Mouse (Mus musculus) liver, postnatal 0 days (tissue): ENCODE results near the gene Pxmp4. TPM values are rescaled to one million over a fixed set of nuclear protein-coding genes. Genes with fewer than 3 reads are reported as not detected.
A peak's percentile ranks its signal among the peaks of the same experiment; 100 is the strongest.

Source experiments
- ATAC-seq: fragments of 200-750 bp; cut with Nextera tagmentation; 2 replicates; pipeline ENCODE4 v1.8.0; 2017; ENCODE audit warnings: mild to moderate bottlenecking, moderate library complexity
- DNase-seq: peaks from one replicate; pipeline ENCODE4 v3.0.0-alpha.2; 2016
- H3K27ac ChIP-seq: fragments of 300-500 bp; sonication (generic); 2 replicates; pipeline ENCODE4 v1.5.1; 2014; ENCODE audit warnings: antibody characterized with exemption, moderate library complexity, mild to moderate bottlenecking, low read depth
- H3K27me3 ChIP-seq: fragments of 300-500 bp; sonication (generic); 2 replicates; pipeline ENCODE4 v1.6.1; 2014; ENCODE audit warnings: low read length, control low read depth, mixed read lengths; ENCODE audit not compliant: insufficient read depth
- H3K36me3 ChIP-seq: fragments of 300-500 bp; sonication (generic); replicated peaks from 2 replicates; pipeline ENCODE4 v1.6.1; 2014; ENCODE audit warnings: mild to moderate bottlenecking, control low read depth, low read length, moderate library complexity, mixed read lengths; ENCODE audit not compliant: insufficient read depth
- H3K4me1 ChIP-seq: fragments of 300-500 bp; sonication (generic); 2 replicates; pipeline ENCODE4 v1.6.1; 2014; ENCODE audit warnings: antibody characterized with exemption, mild to moderate bottlenecking, control low read depth; ENCODE audit not compliant: insufficient read depth
- H3K4me2 ChIP-seq: fragments of 300-500 bp; sonication (generic); 2 replicates; pipeline ENCODE4 v1.6.1; 2014; ENCODE audit warnings: low read depth, mild to moderate bottlenecking, low read length, moderate library complexity, mixed read lengths
- H3K4me3 ChIP-seq: fragments of 300-500 bp; sonication (generic); 2 replicates; pipeline ENCODE4 v1.5.1; 2014; ENCODE audit warnings: low read depth, low read length
- H3K9ac ChIP-seq: fragments of 300-500 bp; sonication (generic); replicated peaks from 2 replicates; pipeline ENCODE4 v1.6.1; 2014; ENCODE audit warnings: mild to moderate bottlenecking, moderate library complexity
- H3K9me3 ChIP-seq: fragments of 300-500 bp; sonication (generic); 2 replicates; pipeline ENCODE4 v1.6.1; 2016; ENCODE audit warnings: mild to moderate bottlenecking, control low read depth, low read length, mixed read lengths
- CTCF ChIP-seq: sonication (generic); IDR thresholded peaks from 2 replicates; pipeline ENCODE4 v1.5.1; 2016; ENCODE audit warnings: antibody characterized with exemption, low read depth
- EP300 ChIP-seq: IDR thresholded peaks from 2 replicates; pipeline ENCODE4 v1.6.1; 2016; ENCODE audit warnings: antibody characterized with exemption, low read depth, mild to moderate bottlenecking
- WGBS: fragments of 180-500 bp; shearing (Covaris S2); extraction: QIAGEN DNeasy Blood & Tissue Kit; methylation state at CpG from one replicate; pipeline ENCODE4 v1.1.7; 2014; ENCODE audit not compliant: insufficient replicate concordance; 5-methylcytosine and 5-hydroxymethylcytosine counted together
- polyA plus RNA-seq: library from polyadenylated mRNA; unstranded; fragments of >200 nt; fragmentation: Nextera tagmentation; extraction: Ambion mirVana; gene quantifications from 2 replicates; pipeline ENCODE4 v1.2.1, GENCODE M21; 2015

Pxmp4 gene
- polyA plus RNA-seq, 1 experiment from 2014 or later, result 68.5 TPM

GRCm38 (mm10) chr2:154593025-154593424 lies 10.5 kb downstream of the Pxmp4 start:
- Histone ChIP-seq H3K36me3 (peaks cover 33% of the 10 kb centered on the region), H3K4me1 (peaks cover 2% of the 10 kb centered on the region; the same call in 1 of the 2 replicates), H3K9me3 (no peaks in the 10 kb centered on the region), H3K4me2 (no peak overlapping the region), H3K4me3 (no peak overlapping the region), H3K9ac (no peak overlapping the region), H3K27me3 (no peaks in the 10 kb centered on the region), H3K27ac (no peak overlapping the region)
- no peak for DNase-seq
- ATAC-seq, result peak; percentile 53
- WGBS, result 70% methylated on average over 3 of the region's 3 CpGs
- TF ChIP-seq EP300 (no peak), CTCF (peak; percentile 85)

GRCm38 (mm10) chr2:154591239-154591638 lies 12.3 kb downstream of the Pxmp4 start:
- ATAC-seq, result no peak
- Histone ChIP-seq H3K4me2 (no peak overlapping the region), H3K4me3 (no peak overlapping the region), H3K27ac (no peak overlapping the region), H3K4me1 (no peaks in the 10 kb centered on the region), H3K36me3 (peaks cover 48% of the 10 kb centered on the region), H3K9me3 (no peaks in the 10 kb centered on the region), H3K9ac (no peak overlapping the region), H3K27me3 (no peaks in the 10 kb centered on the region)
- WGBS, result 75% methylated on average over 3 of the region's 3 CpGs
- TF ChIP-seq CTCF, result no peak
- DNase-seq, result no peak

GRCm38 (mm10) chr2:154589051-154589450 lies 14.5 kb downstream of the Pxmp4 start:
- Histone ChIP-seq H3K27ac (no peak overlapping the region), H3K36me3 (peaks cover 35% of the 10 kb centered on the region), H3K9me3 (no peaks in the 10 kb centered on the region), H3K4me3 (no peak overlapping the region), H3K9ac (no peak overlapping the region), H3K4me1 (no peaks in the 10 kb centered on the region), H3K27me3 (no peaks in the 10 kb centered on the region), H3K4me2 (no peak overlapping the region)
- TF ChIP-seq EP300 (no peak), CTCF (no peak)
- no peak for DNase-seq
- ATAC-seq, result no peak
- WGBS, result 82% methylated on average over 4 of the region's 4 CpGs

- Histone ChIP-seq H3K36me3 (peaks cover 23% of the 10 kb centered on the region), H3K4me3 (no peak overlapping the region), H3K27me3 (no peaks in the 10 kb centered on the region), H3K4me1 (no peaks in the 10 kb centered on the region), H3K9me3 (no peaks in the 10 kb centered on the region), H3K4me2 (no peak overlapping the region), H3K9ac (no peak overlapping the region), H3K27ac (no peak overlapping the region)
- no peak for TF ChIP-seq EP300
- peak; percentile 82 for TF ChIP-seq CTCF
- 70% methylated on average over 5 of the region's 5 CpGs for WGBS
- peak; percentile 44; the same call in 1 of the 2 replicates for ATAC-seq
- DNase-seq, result peak; percentile 77
Measured at GRCm38 (mm10) chr2:154586405-154586804, 17.1 kb downstream of the Pxmp4 start.

GRCm38 (mm10) chr2:154584931-154585601 lies 18.4 kb downstream of the Pxmp4 start:
- TF ChIP-seq CTCF, result no peak
- TF ChIP-seq EP300, result no peak
- H3K4me1 ChIP-seq, result no peaks in the 10 kb centered on the region
- 67% methylated on average over 17 of the region's 17 CpGs for WGBS
- no peak overlapping the region for H3K4me2 ChIP-seq
- H3K27me3 ChIP-seq, result no peaks in the 10 kb centered on the region
- no peak overlapping the region for H3K4me3 ChIP-seq
- no peak overlapping the region for H3K9ac ChIP-seq
- H3K27ac ChIP-seq, result no peak overlapping the region
- ATAC-seq (no peak), DNase-seq (no peak)
- H3K9me3 ChIP-seq, result no peaks in the 10 kb centered on the region
- H3K36me3 ChIP-seq, result peaks cover 23% of the 10 kb centered on the region

GRCm38 (mm10) chr2:154583906-154584872 lies 19.3 kb downstream of the Pxmp4 start:
- Histone ChIP-seq H3K4me2 (no peak overlapping the region), H3K9me3 (no peaks in the 10 kb centered on the region), H3K27me3 (no peaks in the 10 kb centered on the region), H3K4me1 (no peaks in the 10 kb centered on the region), H3K36me3 (peaks cover 23% of the 10 kb centered on the region), H3K4me3 (no peak overlapping the region), H3K9ac (no peak overlapping the region), H3K27ac (no peak overlapping the region)
- DNase-seq (no peak), ATAC-seq (peak; percentile 49)
- TF ChIP-seq EP300, result no peak
- TF ChIP-seq CTCF, result no peak
- 56% methylated on average over 15 of the region's 15 CpGs for WGBS
